Mouse (Mus musculus): ENCODE data around the gene Gm49721. TPM values are rescaled to one million over a fixed set of nuclear protein-coding genes. Genes with fewer than 3 reads are reported as not detected.
"Not testable (repeated sequence)": the region's sequence is repeated elsewhere in the genome, so short reads cannot be mapped to it uniquely, and the experiment has no call there.

Gene Gm49721
- polyA plus RNA-seq, 1 experiment: not detected

DNA sequence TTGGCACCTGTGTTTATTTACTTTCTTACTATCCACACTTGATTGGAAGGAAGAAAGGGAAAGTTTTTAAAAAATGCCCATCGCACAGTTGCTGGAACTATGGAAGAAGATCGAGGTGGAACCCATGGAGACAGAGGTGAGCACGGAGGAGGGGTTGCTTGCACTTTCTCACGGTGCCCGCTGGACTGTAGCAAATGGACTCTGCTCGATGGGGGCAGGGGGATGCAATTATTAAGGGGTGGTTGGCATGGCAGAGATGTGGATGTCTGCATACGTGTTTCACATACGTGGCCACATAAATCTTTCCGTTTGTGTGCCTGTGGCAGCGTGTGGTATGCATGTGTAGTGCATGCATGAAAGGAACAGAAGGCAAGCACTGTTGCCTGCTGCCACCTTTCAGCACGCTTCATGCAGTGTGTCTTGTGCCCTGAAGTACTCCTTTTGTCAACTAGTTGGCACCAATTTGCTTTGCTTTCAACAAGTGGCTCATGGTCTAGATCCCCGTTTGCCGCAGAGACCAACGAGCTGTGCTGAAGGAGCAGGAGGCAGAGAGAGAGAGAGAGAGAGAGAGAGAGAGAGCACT lies 47.2 kb downstream of the Gm49721 start:
- H3K27me3 ChIP-seq (ENCODE audit: control insufficient read depth, insufficient read depth, low read length); H3K36me3 ChIP-seq (ENCODE audit: control insufficient read depth, insufficient read depth, low read length); H3K4me1 ChIP-seq (ENCODE audit: control insufficient read depth, insufficient read depth, insufficient read length, low read length); H3K27ac ChIP-seq (ENCODE audit: insufficient read depth, low read depth, low read length); H3K4me3 ChIP-seq (ENCODE audit: low read depth, low read length): not testable (repeated sequence)
- WGBS: 85% methylated on average over 3 of the region's 14 CpGs

DNA sequence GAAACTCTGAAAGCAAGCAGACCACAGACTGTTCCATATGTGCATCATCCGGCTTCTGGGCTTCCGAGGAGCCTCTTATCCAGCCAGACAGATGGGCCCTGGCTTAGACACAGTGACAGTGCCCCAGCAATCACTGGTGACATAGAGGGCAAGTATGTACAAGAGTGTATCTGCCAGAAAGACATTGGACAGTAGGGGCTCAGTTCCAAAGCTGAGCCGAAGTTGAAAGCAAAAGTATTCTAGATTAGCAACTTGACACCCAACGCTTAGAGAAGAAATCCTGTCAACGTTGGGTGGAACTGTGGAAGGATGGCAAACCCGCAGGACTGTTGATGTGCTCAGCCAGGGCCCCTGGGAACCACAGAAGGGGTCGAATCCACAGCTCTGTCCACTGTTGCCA lies 51.5 kb downstream of the Gm49721 start:
- not testable (repeated sequence) for H3K36me3 ChIP-seq (ENCODE audit: control insufficient read depth, insufficient read depth, low read length); H3K4me1 ChIP-seq (ENCODE audit: control insufficient read depth, insufficient read depth, insufficient read length, low read length); H3K27ac ChIP-seq (ENCODE audit: insufficient read depth, low read depth, low read length); H3K27me3 ChIP-seq (ENCODE audit: control insufficient read depth, insufficient read depth, low read length); H3K4me3 ChIP-seq (ENCODE audit: low read depth, low read length)
- WGBS: 51% methylated on average over 6 of the region's 7 CpGs

DNA sequence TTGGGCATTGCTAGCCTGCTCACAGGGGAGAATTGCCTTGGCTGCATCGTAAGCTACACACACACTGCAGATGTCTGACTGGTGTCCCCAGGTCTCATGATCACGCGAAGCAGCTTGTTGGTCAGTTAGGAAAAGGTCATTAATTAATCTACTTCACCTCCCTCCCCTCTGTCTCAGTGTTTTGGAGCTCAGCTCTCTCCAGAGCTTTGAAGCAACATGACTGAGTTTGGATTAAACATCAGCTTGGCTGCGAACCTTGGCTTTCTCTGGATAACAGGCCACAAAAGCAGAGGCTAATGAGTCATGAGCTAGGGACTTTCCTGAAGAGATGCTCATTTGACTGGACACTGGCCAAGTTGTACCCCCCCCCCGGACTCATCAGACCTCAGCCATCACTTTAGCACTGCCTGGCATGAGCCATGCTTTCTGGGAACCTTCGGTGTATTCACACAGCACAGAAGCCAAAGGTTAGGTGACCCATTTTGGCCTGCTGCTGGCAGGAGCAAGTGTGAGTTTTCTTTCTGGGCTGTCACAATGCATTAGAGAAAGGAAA lies 52.0 kb downstream of the Gm49721 start:
- H3K36me3 ChIP-seq (ENCODE audit: control insufficient read depth, insufficient read depth, low read length); H3K4me1 ChIP-seq (ENCODE audit: control insufficient read depth, insufficient read depth, insufficient read length, low read length); H3K27ac ChIP-seq (ENCODE audit: insufficient read depth, low read depth, low read length); H3K27me3 ChIP-seq (ENCODE audit: control insufficient read depth, insufficient read depth, low read length); H3K4me3 ChIP-seq (ENCODE audit: low read depth, low read length): not testable (repeated sequence)
- 72% methylated on average over 3 of the region's 6 CpGs for WGBS

DNA sequence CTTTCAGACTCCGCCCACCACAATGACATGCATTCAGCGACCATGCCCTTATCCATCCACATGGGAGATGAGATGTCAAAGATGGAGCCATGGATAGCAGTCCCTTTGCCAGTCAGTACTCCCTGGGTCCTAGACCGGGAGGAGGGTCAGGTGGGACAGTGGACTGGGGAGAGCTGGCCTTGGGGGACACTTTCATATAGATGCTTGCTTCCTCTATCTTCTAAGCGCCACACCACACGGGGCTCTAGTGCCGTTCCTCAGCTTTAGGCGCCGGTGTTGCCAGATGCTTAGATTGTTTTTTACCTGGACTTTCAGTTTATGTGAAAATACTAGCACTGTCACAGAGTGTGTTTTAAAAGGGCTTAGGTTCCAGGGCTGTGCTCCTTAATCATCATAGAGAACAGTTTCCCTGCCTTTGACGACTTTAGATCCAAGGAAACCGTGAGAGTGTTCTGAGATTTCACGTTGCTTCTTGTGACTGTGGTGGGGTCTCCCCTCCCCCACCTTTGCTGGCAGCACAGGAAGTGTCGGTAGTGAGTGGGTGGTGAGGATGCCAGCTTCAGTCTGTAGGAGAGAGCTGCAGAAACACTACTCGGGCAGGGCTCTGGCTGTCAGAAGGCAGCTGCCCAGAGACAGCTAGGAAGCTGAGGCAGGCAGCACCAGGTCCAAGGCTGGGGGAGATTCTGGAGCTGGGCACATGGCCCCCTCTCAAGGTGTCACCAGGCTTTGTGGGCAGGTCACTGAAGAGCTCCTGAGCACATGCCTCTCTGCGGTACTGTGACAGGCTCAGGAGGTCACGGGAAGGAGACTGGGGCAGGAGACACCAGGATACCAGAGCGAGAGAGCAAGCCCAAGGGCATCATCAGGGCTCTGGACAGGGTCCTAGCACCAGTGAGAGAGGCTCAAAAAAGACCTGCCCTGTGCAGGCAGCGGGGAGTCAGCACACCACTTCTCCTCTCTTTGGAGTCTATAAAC lies 54.8 kb downstream of the Gm49721 start:
- H3K27ac ChIP-seq (ENCODE audit: insufficient read depth, low read depth, low read length); H3K36me3 ChIP-seq (ENCODE audit: control insufficient read depth, insufficient read depth, low read length); H3K4me1 ChIP-seq (ENCODE audit: control insufficient read depth, insufficient read depth, insufficient read length, low read length); H3K4me3 ChIP-seq (ENCODE audit: low read depth, low read length); H3K27me3 ChIP-seq (ENCODE audit: control insufficient read depth, insufficient read depth, low read length): not testable (repeated sequence)
- WGBS: 56% methylated on average over 3 of the region's 17 CpGs

DNA sequence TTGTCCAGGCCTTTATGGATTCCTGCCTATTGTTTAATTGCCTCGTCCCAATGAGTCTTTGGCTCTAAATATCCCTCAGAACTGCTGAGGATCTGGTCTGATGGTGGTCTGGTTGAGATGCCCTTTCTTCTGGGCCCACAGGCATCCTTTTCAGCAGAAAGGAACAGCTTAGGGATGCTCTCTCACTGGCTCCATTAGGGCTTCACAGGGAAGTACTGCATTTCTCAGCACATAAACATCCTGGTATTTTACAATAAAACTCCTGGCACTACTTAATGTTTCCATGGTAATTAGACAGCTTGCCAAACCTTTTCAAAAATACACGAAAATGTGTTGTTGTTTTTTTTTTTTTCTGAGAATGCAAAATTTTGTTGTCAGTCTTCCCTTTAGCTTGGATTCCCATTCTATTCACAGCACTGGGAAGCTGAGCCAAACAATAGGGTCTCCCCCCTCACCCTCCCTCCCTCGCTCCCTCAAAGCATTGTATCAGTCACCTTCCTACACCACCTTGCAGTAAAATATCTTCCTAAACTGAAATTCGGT lies 90.4 kb downstream of the Gm49721 start:
- 57% methylated on average over 3 of the region's 4 CpGs for WGBS
- not testable (repeated sequence) for H3K36me3 ChIP-seq (ENCODE audit: control insufficient read depth, insufficient read depth, low read length); H3K27me3 ChIP-seq (ENCODE audit: control insufficient read depth, insufficient read depth, low read length); H3K4me1 ChIP-seq (ENCODE audit: control insufficient read depth, insufficient read depth, insufficient read length, low read length); H3K4me3 ChIP-seq (ENCODE audit: low read depth, low read length); H3K27ac ChIP-seq (ENCODE audit: insufficient read depth, low read depth, low read length)

DNA sequence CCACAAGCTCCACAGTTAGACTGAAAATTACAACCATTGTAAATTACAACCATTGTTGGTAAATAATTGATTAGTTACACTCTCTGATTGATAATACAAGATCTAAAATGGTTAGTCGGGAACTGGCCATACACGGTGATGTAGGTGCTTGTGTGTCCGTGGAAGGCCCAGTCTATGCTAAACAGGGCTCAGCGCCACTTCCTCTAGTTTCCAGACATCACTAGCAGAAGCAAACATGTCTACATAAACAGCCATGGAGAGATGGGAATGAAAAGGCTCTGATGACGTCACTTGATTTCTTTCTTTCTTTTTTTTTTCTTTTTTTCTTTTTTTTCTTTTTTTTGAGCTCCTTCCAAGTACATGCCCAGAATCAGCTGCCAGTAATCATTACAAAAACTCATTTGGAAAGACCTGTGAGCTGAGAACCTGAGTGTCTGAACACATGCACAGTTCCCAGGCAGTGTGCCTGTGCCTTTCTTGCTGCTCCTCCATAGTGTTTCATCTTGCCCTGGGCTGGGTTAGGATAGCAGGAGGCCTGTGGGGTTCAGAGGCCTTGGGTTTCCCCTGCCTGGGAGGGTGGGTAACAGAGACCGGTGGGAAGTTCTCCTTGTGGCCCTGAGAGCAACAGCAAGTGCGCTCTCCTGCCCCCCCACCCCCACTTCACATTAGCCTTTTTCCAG lies 91.0 kb downstream of the Gm49721 start:
- H3K27me3 ChIP-seq (ENCODE audit: control insufficient read depth, insufficient read depth, low read length); H3K36me3 ChIP-seq (ENCODE audit: control insufficient read depth, insufficient read depth, low read length); H3K4me3 ChIP-seq (ENCODE audit: low read depth, low read length); H3K4me1 ChIP-seq (ENCODE audit: control insufficient read depth, insufficient read depth, insufficient read length, low read length); H3K27ac ChIP-seq (ENCODE audit: insufficient read depth, low read depth, low read length): not testable (repeated sequence)
- WGBS: 73% methylated on average over 6 of the region's 7 CpGs

DNA sequence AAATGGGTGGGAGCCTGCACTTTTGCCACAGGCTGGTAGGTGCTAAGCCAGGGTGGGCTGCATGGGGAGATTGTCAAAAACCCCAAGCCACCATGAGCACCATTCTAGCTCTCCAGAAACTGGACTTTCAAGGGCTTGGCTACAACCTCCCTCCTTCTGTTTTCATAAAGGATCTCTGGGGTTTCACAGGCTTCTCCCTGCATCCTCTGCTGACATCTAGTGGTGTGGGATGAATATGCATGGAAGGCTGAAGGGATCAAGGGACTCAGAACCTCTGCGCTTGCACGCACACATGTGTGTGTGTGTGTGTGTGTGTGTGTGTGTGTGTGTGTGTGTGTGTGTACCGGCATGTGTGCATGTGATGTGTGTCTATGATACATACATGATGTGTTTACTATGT lies 95.8 kb downstream of the Gm49721 start:
- H3K36me3 ChIP-seq (ENCODE audit: control insufficient read depth, insufficient read depth, low read length); H3K4me3 ChIP-seq (ENCODE audit: low read depth, low read length); H3K27ac ChIP-seq (ENCODE audit: insufficient read depth, low read depth, low read length); H3K27me3 ChIP-seq (ENCODE audit: control insufficient read depth, insufficient read depth, low read length); H3K4me1 ChIP-seq (ENCODE audit: control insufficient read depth, insufficient read depth, insufficient read length, low read length): not testable (repeated sequence)
- 17% methylated on average over 3 of the region's 3 CpGs for WGBS

DNA sequence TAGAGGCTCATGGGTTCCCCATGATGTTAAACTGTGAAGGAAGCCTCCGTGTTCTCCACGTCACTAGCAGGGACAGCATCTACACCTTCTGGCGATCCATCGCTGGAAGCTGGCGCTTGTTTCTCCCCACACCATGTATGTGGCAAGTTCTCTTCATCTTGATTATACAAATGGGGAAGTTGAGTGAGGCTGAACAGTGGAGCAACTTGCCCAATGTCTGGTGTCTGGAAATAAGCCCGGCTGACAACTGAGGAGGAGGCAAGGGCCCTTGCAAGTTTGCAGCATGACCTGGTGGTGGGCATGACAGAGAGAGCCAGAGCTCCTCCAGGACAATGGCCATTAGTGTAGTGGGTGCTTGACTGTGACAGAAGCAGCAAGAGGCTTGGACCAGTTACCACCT lies 96.8 kb downstream of the Gm49721 start:
- H3K4me3 ChIP-seq (ENCODE audit: low read depth, low read length); H3K27me3 ChIP-seq (ENCODE audit: control insufficient read depth, insufficient read depth, low read length); H3K4me1 ChIP-seq (ENCODE audit: control insufficient read depth, insufficient read depth, insufficient read length, low read length); H3K36me3 ChIP-seq (ENCODE audit: control insufficient read depth, insufficient read depth, low read length); H3K27ac ChIP-seq (ENCODE audit: insufficient read depth, low read depth, low read length): not testable (repeated sequence)
- 79% methylated on average over 5 of the region's 6 CpGs for WGBS

DNA sequence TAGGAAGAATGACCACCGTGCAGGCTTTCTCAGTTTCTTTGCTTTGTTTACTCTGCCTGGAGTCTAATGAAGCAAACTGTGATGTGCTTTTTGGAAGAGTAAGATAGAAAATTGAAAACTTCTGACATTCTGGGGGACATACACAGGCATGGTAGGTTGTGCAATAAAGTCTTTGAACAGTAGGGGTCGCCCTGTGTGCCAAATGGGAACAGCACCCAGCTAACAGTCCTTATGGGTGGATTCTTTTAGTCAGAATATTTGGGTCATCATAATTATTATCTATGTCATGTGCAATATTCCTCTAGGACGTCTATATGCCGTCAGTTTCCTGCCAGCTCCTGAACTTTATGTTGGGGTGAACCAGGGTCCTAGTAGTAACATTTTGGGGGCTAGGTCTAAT lies 100.9 kb downstream of the Gm49721 start:
- 0% methylated on average over 1 of the region's 4 CpGs for WGBS
- not testable (repeated sequence) for H3K36me3 ChIP-seq (ENCODE audit: control insufficient read depth, insufficient read depth, low read length); H3K27ac ChIP-seq (ENCODE audit: insufficient read depth, low read depth, low read length); H3K4me3 ChIP-seq (ENCODE audit: low read depth, low read length); H3K4me1 ChIP-seq (ENCODE audit: control insufficient read depth, insufficient read depth, insufficient read length, low read length); H3K27me3 ChIP-seq (ENCODE audit: control insufficient read depth, insufficient read depth, low read length)

DNA sequence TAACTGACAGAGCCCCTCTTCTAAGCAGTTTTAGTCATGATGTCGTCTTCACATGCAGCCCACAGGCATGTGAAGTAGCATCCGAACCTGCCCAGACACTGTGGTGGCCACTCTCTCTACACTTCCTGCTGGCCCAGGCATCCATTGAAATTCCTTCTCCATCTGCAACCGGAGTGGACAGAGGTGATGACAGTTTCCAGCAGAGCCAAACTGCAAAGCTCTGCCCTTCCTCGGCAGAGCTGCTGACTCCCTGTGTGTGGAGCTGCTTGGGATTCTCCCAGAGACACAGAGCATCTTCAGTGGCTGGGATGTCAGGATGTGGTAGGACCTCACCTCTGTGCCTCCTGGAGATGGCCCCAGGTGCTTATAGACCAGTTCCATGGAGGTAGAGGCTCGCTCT lies 105.8 kb downstream of the Gm49721 start:
- not testable (repeated sequence) for H3K27me3 ChIP-seq (ENCODE audit: control insufficient read depth, insufficient read depth, low read length); H3K4me1 ChIP-seq (ENCODE audit: control insufficient read depth, insufficient read depth, insufficient read length, low read length); H3K27ac ChIP-seq (ENCODE audit: insufficient read depth, low read depth, low read length); H3K4me3 ChIP-seq (ENCODE audit: low read depth, low read length); H3K36me3 ChIP-seq (ENCODE audit: control insufficient read depth, insufficient read depth, low read length)
- WGBS: no CpG with 5 or more reads among the region's 5 CpGs

Data from small intestine, adult 2 months (tissue).